8 mouse cellular contexts compared by ENCODE assay signal in the genomic region with DNA sequence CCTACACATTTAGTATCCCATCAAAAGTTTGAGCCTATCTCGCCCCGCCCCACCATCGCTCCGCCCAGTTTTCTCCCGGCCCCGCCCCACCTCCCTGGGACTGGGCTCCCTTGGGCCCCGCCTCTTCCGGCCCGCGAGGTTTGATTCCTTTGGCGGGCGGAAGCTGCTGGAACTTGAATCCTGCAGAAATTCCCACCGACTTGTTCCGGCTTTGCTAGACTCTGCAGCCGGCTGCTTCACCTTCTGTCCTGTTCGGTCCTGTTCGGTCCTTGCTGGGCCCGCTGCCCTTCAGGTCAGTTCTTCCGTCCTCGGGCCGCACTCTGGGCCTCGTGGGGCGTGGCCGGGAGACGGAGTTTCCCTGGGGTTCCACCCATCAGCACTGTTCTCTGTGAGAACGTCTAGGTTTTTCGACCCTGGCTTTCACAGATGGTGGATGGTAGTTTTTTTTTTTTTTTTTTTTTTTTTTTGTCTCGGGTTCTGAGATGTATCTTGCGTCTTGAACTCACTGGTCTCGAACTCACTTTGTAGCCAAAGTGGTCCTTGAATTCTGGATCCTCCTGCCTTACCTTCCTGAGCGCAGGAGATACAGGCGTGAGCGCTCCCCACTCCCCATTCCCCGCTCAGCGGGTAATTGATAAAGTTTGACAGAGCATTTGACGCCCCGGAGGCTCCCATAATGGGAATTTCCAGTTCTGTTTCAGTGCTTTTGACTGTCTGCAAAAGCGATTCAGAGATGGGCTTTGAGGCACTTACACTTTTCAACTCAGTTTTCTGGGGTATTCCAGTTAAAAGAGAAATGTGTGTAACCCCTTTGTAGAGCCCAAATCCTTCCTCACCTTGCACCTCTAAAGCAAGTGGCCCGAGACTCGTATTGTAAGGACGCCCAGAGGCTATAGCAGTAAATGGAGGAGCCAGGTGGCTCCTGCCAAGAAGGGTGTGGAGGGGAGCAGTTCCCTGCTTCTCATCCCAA. TPM values are rescaled to one million over a fixed set of nuclear protein-coding genes. Genes with fewer than 3 reads are reported as not detected.
DNase-seq lines count a peak whose midpoint lies in the region; ATAC-seq and TF ChIP-seq lines count a peak whose summit lies in the region.

Gene Melk (plus strand): TSS at position 96 of the 970 bp plus-strand sequence.

- H3K9ac ChIP-seq in embryonic facial prominence, embryonic 11.5 days (replicated peaks; ENCODE audit: low read length): peak within 1 kb of the TSS; percentile 83
- peak within 1 kb of the TSS; percentile 80 for H3K9ac ChIP-seq in liver, embryonic 14.5 days (replicated peaks)
- H3K9ac ChIP-seq in stomach, postnatal 0 days (ENCODE audit: low read length): peak within 1 kb of the TSS; percentile 61

- peak within 1 kb of the TSS; percentile 54 for H3K4me2 ChIP-seq in embryonic facial prominence, embryonic 11.5 days (ENCODE audit: low read depth, low read length)
- H3K4me2 ChIP-seq in liver, embryonic 14.5 days (ENCODE audit: low read depth): peak within 1 kb of the TSS; percentile 98
- peak within 1 kb of the TSS; percentile 66 for H3K4me2 ChIP-seq in stomach, postnatal 0 days (replicated peaks; ENCODE audit: low read depth)

- H3K9me3 ChIP-seq in embryonic facial prominence, embryonic 11.5 days (replicated peaks; ENCODE audit: control insufficient read depth, low read length): no peaks in the 10 kb centered on the region
- H3K9me3 ChIP-seq in liver, embryonic 14.5 days (ENCODE audit: control insufficient read depth, low read length): no peaks in the 10 kb centered on the region
- no peaks in the 10 kb centered on the region for H3K9me3 ChIP-seq in stomach, postnatal 0 days (ENCODE audit: control insufficient read depth, low read length)

- peak; percentile 90 for ATAC-seq in embryonic facial prominence, embryonic 11.5 days (replicated peaks; ENCODE audit: insufficient number of reproducible peaks, low FRiP score, low TSS enrichment, low read depth)
- ATAC-seq in liver, embryonic 14.5 days (ENCODE audit: insufficient read depth): peak; percentile 95
- ATAC-seq in stomach, postnatal 0 days (ENCODE audit: low FRiP score, low TSS enrichment): peak; percentile 95

- no peaks in the 10 kb centered on the region for H3K36me3 ChIP-seq in embryonic facial prominence, embryonic 11.5 days (replicated peaks; ENCODE audit: control insufficient read depth, insufficient read depth, low read depth, low read length)
- H3K36me3 ChIP-seq in liver, embryonic 14.5 days (replicated peaks; ENCODE audit: control insufficient read depth, insufficient read depth, low read depth): peaks cover 5% of the 10 kb centered on the region
- no peaks in the 10 kb centered on the region for H3K36me3 ChIP-seq in stomach, postnatal 0 days (ENCODE audit: control insufficient read depth, insufficient read depth, low read length)

- DNase-seq in CD4-positive helper T cell, adult 2 months (ENCODE audit: low read depth, low spot score): peak; percentile 82
- DNase-seq in adrenal gland, postnatal 25 days: peak; percentile 82
- peak; percentile 96 for DNase-seq in embryonic facial prominence, embryonic 11.5 days (ENCODE audit: low spot score)
- peak; percentile 97 for DNase-seq in heart, adult 11 months
- peak; percentile 73 for DNase-seq in kidney, adult 11 months
- DNase-seq in liver, embryonic 14.5 days (ENCODE audit: low read depth in 3 of 3, low spot score in 3 of 3): peak; percentile 68 to 83 (median 70)
- DNase-seq in neural tube, embryonic 10.5 days (ENCODE audit: extremely low spot score, low spot score): peak; percentile 93
- peak; percentile 92 for DNase-seq in stomach, postnatal 0 days (ENCODE audit: low spot score)

- H3K4me1 ChIP-seq in embryonic facial prominence, embryonic 11.5 days (ENCODE audit: control insufficient read depth, insufficient read depth, low read length): 0 out of 2 replicates have a peak, but pooled peaks cover 2% of the 10 kb centered on the region
- peaks cover 7 to 8% of the 10 kb centered on the region in 2 experiments for H3K4me1 ChIP-seq in liver, embryonic 14.5 days (replicated peaks; ENCODE audit: control insufficient read depth in 2 of 2, insufficient read depth in 2 of 2, low read length in 1 of 2)
- no peaks in the 10 kb centered on the region for H3K4me1 ChIP-seq in stomach, postnatal 0 days (replicated peaks; ENCODE audit: control insufficient read depth, insufficient read depth)

- under 1% methylated on average over 41 of the region's 41 CpGs for WGBS in embryonic facial prominence, embryonic 11.5 days
- 1% methylated on average over 41 of the region's 41 CpGs for WGBS in liver, embryonic 14.5 days (ENCODE audit: insufficient replicate concordance)
- WGBS in stomach, postnatal 0 days: under 1% methylated on average over 41 of the region's 41 CpGs

- peak within 1 kb of the TSS; percentile 81 for H3K4me3 ChIP-seq in embryonic facial prominence, embryonic 11.5 days (ENCODE audit: low read depth, low read length)
- peak within 1 kb of the TSS; percentile 92 to 97 for H3K4me3 ChIP-seq in liver, embryonic 14.5 days (ENCODE audit: insufficient read depth in 1 of 2, low read depth in 2 of 2, low read length in 2 of 2)
- peak within 1 kb of the TSS; percentile 72 for H3K4me3 ChIP-seq in stomach, postnatal 0 days (ENCODE audit: low read depth, low read length)

- no peaks in the 10 kb centered on the region for H3K27me3 ChIP-seq in embryonic facial prominence, embryonic 11.5 days (ENCODE audit: control insufficient read depth, insufficient read depth, low read length)
- no peaks in the 10 kb centered on the region for H3K27me3 ChIP-seq in liver, embryonic 14.5 days (ENCODE audit: control insufficient read depth, insufficient read depth, low read length)
- H3K27me3 ChIP-seq in stomach, postnatal 0 days (ENCODE audit: control insufficient read depth, insufficient read depth, low read length): no peaks in the 10 kb centered on the region

- no peak for TF ChIP-seq CTCF in liver, embryonic 14.5 days (IDR thresholded peaks at IDR 0.05; ENCODE audit: low read depth)
- TF ChIP-seq CTCF in stomach, postnatal 0 days (IDR thresholded peaks at IDR 0.05; ENCODE audit: low read depth): no peak

- 0 out of 2 replicates have a peak within 1 kb of the TSS, but pooled peaks have one; percentile 41 for H3K27ac ChIP-seq in embryonic facial prominence, embryonic 11.5 days (replicated peaks; ENCODE audit: low read depth, low read length)
- H3K27ac ChIP-seq in liver, embryonic 14.5 days: peak within 1 kb of the TSS; percentile 63
- H3K27ac ChIP-seq in stomach, postnatal 0 days (replicated peaks): no peak within 1 kb of the TSS

- TF ChIP-seq EP300 in liver, embryonic 14.5 days (IDR thresholded peaks at IDR 0.05; ENCODE audit: low read depth): no peak
- no peak for TF ChIP-seq EP300 in stomach, postnatal 0 days (optimal IDR thresholded peaks at IDR 0.05)

RNA-seq across cellular contexts. Expression of gene Melk, which starts in this region (rescaled TPM):
- total RNA-seq in adrenal gland, postnatal 25 days (2021): 3.2 and 5.7 TPM in 2 replicates
- polyA plus RNA-seq in embryonic facial prominence, embryonic 11.5 days (2014; fragmentation: Nextera tagmentation; extraction: Ambion mirVana): 65.3 and 66.1 TPM in 2 replicates
- polyA plus RNA-seq in liver, embryonic 14.5 days (2012; rRNA removed): 7.1 and 10.9 TPM in 2 replicates
- 19.4 and 19.9 TPM in 2 replicates for polyA plus RNA-seq in liver, embryonic 14.5 days (2014; fragmentation: Nextera tagmentation; extraction: Ambion mirVana)
- 9.5 and 11.0 TPM in 2 replicates for polyA plus RNA-seq in stomach, postnatal 0 days (2015; fragmentation: Nextera tagmentation; extraction: Ambion mirVana)
